Mouse (Mus musculus): ENCODE results near the gene Kcnh3. TPM values are rescaled to one million over a fixed set of nuclear protein-coding genes. Genes with fewer than 3 reads are reported as not detected.

The Kcnh3 gene
- polyA plus RNA-seq, 1 experiment: 166 TPM

- DNase-seq (ENCODE audit: extremely low spot score in 1 of 2, low spot score in 1 of 2): no peak
Measured at GRCm38 (mm10) chr15:99276095-99276494, 51.4 kb downstream of the Kcnh3 start.

GRCm38 (mm10) chr15:99278271-99278670 lies 53.6 kb downstream of the Kcnh3 start:
- DNase-seq (ENCODE audit: extremely low spot score in 1 of 2, low spot score in 1 of 2): no peak

- no peak for DNase-seq (ENCODE audit: extremely low spot score in 1 of 2, low spot score in 1 of 2)
Measured at GRCm38 (mm10) chr15:99283456-99283855, 58.8 kb downstream of the Kcnh3 start.

GRCm38 (mm10) chr15:99284527-99285188 lies 60.0 kb downstream of the Kcnh3 start:
- DNase-seq (ENCODE audit: extremely low spot score in 1 of 2, low spot score in 1 of 2): no peak

- no peak for DNase-seq (ENCODE audit: extremely low spot score in 1 of 2, low spot score in 1 of 2)
Measured at GRCm38 (mm10) chr15:99285189-99285535, 60.5 kb downstream of the Kcnh3 start.

GRCm38 (mm10) chr15:99290586-99290985 lies 65.9 kb downstream of the Kcnh3 start:
- no peak for DNase-seq (ENCODE audit: extremely low spot score in 1 of 2, low spot score in 1 of 2)

Other genes starting within 250 kb of the Kcnh3 start
- gene Tuba1c, start 195.0 kb upstream of the Kcnh3 start, polyA plus RNA-seq (2012; rRNA removed): 5.8 and 10.6 TPM in 2 replicates
- 0.69 and 0.90 TPM in 2 replicates for gene Prph, start 169.7 kb upstream of the Kcnh3 start, polyA plus RNA-seq (2012; rRNA removed)
- gene Troap, start 150.3 kb upstream of the Kcnh3 start, polyA plus RNA-seq (2012; rRNA removed): 0.62 and 1.3 TPM in 2 replicates
- not detected in 2 replicates for gene C1ql4, start 137.0 kb upstream of the Kcnh3 start, polyA plus RNA-seq (2012; rRNA removed)
- 0.06 TPM in 1 of 2 replicates, not detected in the other for gene Dnajc22, start 131.7 kb upstream of the Kcnh3 start, polyA plus RNA-seq (2012; rRNA removed)
- gene Spats2, start 98.9 kb upstream of the Kcnh3 start, polyA plus RNA-seq (2012; rRNA removed): 36.9 and 39.7 TPM in 2 replicates
- gene Mcrs1, start 27.1 kb downstream of the Kcnh3 start, polyA plus RNA-seq (2012; rRNA removed): 121 and 122 TPM in 2 replicates
- gene Prpf40b, start 70.2 kb downstream of the Kcnh3 start, polyA plus RNA-seq (2012; rRNA removed): 163 and 182 TPM in 2 replicates
- 1.5 and 1.7 TPM in 2 replicates for gene Fam186b, start 71.0 kb downstream of the Kcnh3 start, polyA plus RNA-seq (2012; rRNA removed)
- 18.5 and 19.9 TPM in 2 replicates for gene Fmnl3, start 145.6 kb downstream of the Kcnh3 start, polyA plus RNA-seq (2012; rRNA removed)
- gene Tmbim6, start 168.0 kb downstream of the Kcnh3 start, polyA plus RNA-seq (2012; rRNA removed): 365 and 368 TPM in 2 replicates
- 14.4 and 14.6 TPM in 2 replicates for gene Nckap5l, start 232.9 kb downstream of the Kcnh3 start, polyA plus RNA-seq (2012; rRNA removed)
- 5.7 and 6.8 TPM in 2 replicates for gene Bcdin3d, start 249.9 kb downstream of the Kcnh3 start, polyA plus RNA-seq (2012; rRNA removed)